Mouse (Mus musculus) kidney, embryonic 15.5 days (tissue): ENCODE measurements at regions not wholly inside any gene's neighbourhood (a gene's known extent, or its start where the extent isn't known, plus 50 kb on each side); places are given as distances from the start of the nearest gene placed in this dataset.

ENCODE experiments used
- ATAC-seq: fragments of 200-750 bp; cut with Nextera tagmentation; replicated peaks from 2 replicates; pipeline ENCODE4 v1.8.0; 2017; ENCODE audit warnings: moderate TSS enrichment; ENCODE audit not compliant: low FRiP score
- H3K27ac ChIP-seq: fragments of 300-500 bp; sonication (generic); 2 replicates; pipeline ENCODE4 v1.5.1; 2015; ENCODE audit warnings: mild to moderate bottlenecking, inconsistent platforms
- H3K27me3 ChIP-seq: fragments of 300-500 bp; sonication (generic); 2 replicates; pipeline ENCODE4 v1.6.1; 2015; ENCODE audit warnings: inconsistent platforms
- H3K36me3 ChIP-seq: fragments of 300-500 bp; sonication (generic); 2 replicates; pipeline ENCODE4 v1.6.1; 2015; ENCODE audit warnings: inconsistent platforms
- H3K4me1 ChIP-seq: fragments of 300-500 bp; sonication (generic); 2 replicates; pipeline ENCODE4 v1.6.1; 2015; ENCODE audit warnings: inconsistent platforms
- H3K4me2 ChIP-seq: fragments of 300-500 bp; sonication (generic); 2 replicates; pipeline ENCODE4 v1.6.1; 2015; ENCODE audit warnings: moderate library complexity, mild to moderate bottlenecking, inconsistent platforms
- H3K4me3 ChIP-seq: fragments of 300-500 bp; sonication (generic); replicated peaks from 2 replicates; pipeline ENCODE4 v1.5.1; 2015; ENCODE audit warnings: mild to moderate bottlenecking, inconsistent platforms
- H3K9ac ChIP-seq: fragments of 300-500 bp; sonication (generic); 2 replicates; pipeline ENCODE4 v1.6.1; 2015; ENCODE audit warnings: mild to moderate bottlenecking, inconsistent platforms
- H3K9me3 ChIP-seq: fragments of 300-500 bp; sonication (generic); replicated peaks from 2 replicates; pipeline ENCODE4 v1.6.1; 2016; ENCODE audit warnings: inconsistent platforms
- WGBS: fragments of 180-500 bp; shearing (Covaris S2); methylation state at CpG from one replicate; pipeline ENCODE4 v1.1.7; 2015; ENCODE audit warnings: mixed read lengths; 5-methylcytosine and 5-hydroxymethylcytosine counted together

DNA sequence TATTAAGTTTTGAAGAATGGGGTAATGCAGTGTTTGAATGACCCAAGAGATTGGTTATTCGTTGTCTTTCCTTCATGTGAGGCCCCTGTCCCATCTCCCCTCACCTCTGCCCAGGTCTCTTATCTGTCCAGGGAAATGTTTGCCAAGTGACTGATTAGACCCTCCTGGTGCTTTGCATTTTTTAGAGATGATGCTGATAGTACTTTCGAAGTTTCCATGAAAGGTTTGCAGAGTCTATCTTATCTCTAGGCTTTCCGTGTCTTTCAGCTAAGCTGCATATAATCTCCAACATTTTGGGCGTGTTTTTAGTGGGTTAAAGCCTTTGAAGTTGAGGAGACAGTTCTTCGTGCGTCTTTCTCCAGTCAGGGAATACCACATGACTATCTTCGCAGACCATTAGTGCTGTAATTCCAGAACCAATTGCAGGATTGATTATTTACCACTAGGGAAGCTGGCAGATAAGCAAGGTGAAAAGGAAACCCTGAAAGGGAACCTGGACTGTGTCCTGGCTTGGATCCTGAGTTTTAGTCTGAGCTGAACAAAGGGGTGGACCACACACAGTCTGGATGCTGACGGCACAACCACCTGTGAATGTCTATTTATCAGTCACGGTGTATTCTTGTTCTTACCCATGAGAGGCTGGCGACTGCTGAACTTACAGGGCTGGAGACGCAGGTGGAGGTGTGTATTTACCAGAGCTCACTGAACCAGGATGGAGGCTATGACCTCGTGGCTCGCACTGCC lies 180.9 kb downstream of the Tmx1 start:
- Histone ChIP-seq H3K9ac (no peak overlapping the region), H3K9me3 (no peaks in the 10 kb centered on the region), H3K4me2 (no peak overlapping the region), H3K36me3 (no peaks in the 10 kb centered on the region), H3K4me3 (no peak overlapping the region), H3K4me1 (0 out of 2 replicates have a peak, but pooled peaks cover 5% of the 10 kb centered on the region), H3K27ac (no peak overlapping the region), H3K27me3 (peaks cover 2% of the 10 kb centered on the region; the same call in 1 of the 2 replicates)
- ATAC-seq: no peak
- 39% methylated on average over 13 of the region's 13 CpGs for WGBS

DNA sequence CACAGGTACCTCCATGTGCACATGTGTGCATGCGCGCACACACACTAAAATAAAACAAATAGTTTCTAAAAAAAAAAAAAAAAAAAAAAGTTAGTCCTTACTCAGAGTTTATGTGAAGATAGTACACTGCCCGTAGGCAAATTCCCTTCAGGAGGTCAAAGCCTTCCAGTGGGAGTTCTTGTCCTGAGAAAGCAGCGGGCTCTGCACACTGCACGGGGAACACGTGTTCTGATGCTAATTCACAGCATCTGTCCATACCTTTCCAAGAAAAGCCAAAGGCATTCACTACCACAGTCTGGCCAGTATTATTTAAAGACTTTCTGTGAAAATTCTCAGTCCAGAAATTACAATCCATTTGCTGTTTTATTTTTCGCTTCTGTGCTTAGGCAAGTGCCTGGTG lies 183.1 kb downstream of the Tmx1 start:
- Histone ChIP-seq H3K4me2 (no peak overlapping the region), H3K9ac (no peak overlapping the region), H3K9me3 (no peaks in the 10 kb centered on the region), H3K4me1 (0 out of 2 replicates have a peak, but pooled peaks cover 5% of the 10 kb centered on the region), H3K27ac (no peak overlapping the region), H3K27me3 (peaks cover 2% of the 10 kb centered on the region; the same call in 1 of the 2 replicates), H3K4me3 (no peak overlapping the region), H3K36me3 (no peaks in the 10 kb centered on the region)
- ATAC-seq: no peak
- WGBS: 91% methylated on average over 7 of the region's 7 CpGs

DNA sequence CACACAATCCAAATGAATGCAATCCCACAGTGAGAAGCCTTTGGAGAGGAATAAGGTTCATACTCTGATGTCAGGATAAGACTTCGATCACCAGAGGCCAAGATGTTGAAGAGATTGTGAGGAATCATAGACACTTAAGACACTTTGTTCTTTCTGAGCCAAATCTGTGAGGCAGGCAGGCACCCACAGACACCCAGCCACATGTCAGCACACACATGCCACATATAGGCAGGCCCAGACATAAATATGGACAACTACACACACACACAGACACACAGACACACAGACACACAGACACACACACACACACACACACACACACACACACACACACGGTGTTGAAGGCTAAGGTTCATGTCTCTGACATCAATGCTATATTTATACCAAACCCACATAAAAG lies 185.1 kb upstream of the Frmd6 start:
- Histone ChIP-seq H3K4me2 (no peak overlapping the region), H3K27me3 (no peaks in the 10 kb centered on the region), H3K36me3 (no peaks in the 10 kb centered on the region), H3K27ac (no peak overlapping the region), H3K4me1 (no peaks in the 10 kb centered on the region), H3K9ac (no peak overlapping the region), H3K9me3 (no peaks in the 10 kb centered on the region), H3K4me3 (no peak overlapping the region)
- 86% methylated on average over 2 of the region's 2 CpGs for WGBS
- no peak for ATAC-seq

DNA sequence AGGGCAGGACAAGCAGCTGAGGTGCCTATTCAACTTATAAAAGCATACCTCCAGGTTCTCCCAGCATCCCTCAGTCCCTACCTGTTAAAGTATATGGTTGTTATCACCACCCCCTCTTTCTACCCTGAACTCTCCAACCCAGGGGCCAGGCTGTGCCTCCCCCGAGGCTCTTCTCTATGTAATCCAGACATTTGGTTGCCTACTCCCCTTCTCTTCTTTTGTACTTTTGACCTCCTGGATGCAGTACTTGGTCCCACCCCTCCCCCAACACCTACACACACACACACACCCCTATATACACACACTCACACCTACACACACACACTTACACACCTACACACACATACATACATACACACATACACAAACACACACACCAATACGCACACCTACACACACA lies 180.4 kb upstream of the Frmd6 start:
- no peak for ATAC-seq
- H3K27me3 ChIP-seq: no peaks in the 10 kb centered on the region
- H3K9ac ChIP-seq: no peak overlapping the region
- H3K27ac ChIP-seq: no peak overlapping the region
- no peaks in the 10 kb centered on the region for H3K9me3 ChIP-seq
- H3K4me2 ChIP-seq: no peak overlapping the region
- WGBS: 78% methylated on average over 2 of the region's 2 CpGs
- H3K36me3 ChIP-seq: no peaks in the 10 kb centered on the region
- no peaks in the 10 kb centered on the region for H3K4me1 ChIP-seq
- no peak overlapping the region for H3K4me3 ChIP-seq

DNA sequence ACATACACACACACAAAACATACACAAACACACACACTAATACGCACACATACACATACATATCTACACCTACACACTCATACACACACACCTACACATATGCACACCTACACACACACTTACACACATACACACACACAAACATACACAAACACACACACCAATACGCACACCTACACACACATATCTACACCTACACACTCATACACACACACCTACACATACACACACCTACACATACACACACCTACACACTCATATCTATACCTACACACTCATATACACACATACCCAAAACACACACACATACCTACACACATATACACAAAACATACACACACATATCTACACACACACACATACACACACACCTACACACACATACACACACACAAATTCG lies 179.9 kb upstream of the Frmd6 start:
- Histone ChIP-seq H3K4me3 (no peak overlapping the region), H3K27me3 (no peaks in the 10 kb centered on the region), H3K9me3 (no peaks in the 10 kb centered on the region), H3K9ac (no peak overlapping the region), H3K4me1 (no peaks in the 10 kb centered on the region), H3K36me3 (no peaks in the 10 kb centered on the region), H3K4me2 (no peak overlapping the region), H3K27ac (no peak overlapping the region)
- no peak for ATAC-seq
- WGBS: 66% methylated on average over 3 of the region's 3 CpGs

DNA sequence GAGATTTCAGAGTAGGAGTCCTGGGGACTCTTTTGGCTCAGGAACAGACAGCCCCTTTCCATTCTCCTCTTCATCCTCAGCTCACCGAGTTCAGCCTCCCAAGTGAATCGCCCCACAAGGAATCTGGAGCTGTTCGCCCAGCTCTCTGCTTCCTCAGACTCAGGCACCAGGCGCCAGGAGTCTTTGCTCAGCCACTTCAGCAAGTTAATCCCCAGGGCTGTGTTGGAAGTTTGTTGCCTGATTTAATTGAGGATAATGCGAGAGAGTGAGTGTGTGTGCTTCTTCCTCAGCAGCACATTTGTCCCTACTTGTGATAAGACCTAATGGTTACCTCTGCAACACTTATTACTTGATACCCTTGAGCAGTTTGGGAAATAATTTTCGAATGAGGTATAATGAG lies 177.8 kb upstream of the Frmd6 start:
- H3K27ac ChIP-seq: no peak overlapping the region
- no peaks in the 10 kb centered on the region for H3K9me3 ChIP-seq
- H3K4me1 ChIP-seq: no peaks in the 10 kb centered on the region
- no peaks in the 10 kb centered on the region for H3K36me3 ChIP-seq
- ATAC-seq: no peak
- no peaks in the 10 kb centered on the region for H3K27me3 ChIP-seq
- WGBS: 55% methylated on average over 6 of the region's 6 CpGs
- H3K9ac ChIP-seq: no peak overlapping the region
- H3K4me3 ChIP-seq: no peak overlapping the region
- no peak overlapping the region for H3K4me2 ChIP-seq

DNA sequence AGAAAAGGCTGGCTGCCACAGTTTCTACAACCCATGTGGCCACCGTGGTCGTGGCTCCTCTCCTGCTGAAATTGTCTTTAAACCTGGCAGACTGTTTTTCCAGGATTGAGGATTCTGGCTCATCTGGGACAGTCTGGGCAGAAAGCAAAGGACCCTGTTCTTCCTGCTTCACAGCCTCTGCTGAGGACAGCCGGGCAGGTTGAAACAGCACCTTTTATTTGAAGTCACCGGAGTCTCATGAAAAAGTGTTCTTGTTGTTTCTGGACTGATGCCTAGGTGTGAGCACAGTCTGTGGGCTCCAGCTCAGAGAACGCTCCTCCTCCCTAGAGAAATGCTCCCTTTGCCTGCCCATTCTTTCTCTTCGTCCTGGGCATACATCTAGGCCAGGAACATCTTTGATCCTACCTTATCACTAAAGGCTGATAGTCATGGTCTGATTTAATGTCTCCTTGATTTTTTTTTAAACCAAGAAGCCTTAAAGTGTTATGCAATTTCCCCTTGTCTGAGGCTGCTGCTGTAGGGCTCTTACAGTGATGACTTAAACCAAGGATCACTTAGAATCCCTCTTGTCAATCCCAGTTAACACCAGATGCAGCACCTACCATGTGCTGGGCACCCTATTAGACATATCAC lies 177.0 kb upstream of the Frmd6 start:
- Histone ChIP-seq H3K27ac (no peak overlapping the region), H3K27me3 (no peaks in the 10 kb centered on the region), H3K36me3 (no peaks in the 10 kb centered on the region), H3K4me1 (no peaks in the 10 kb centered on the region), H3K9me3 (no peaks in the 10 kb centered on the region), H3K9ac (no peak overlapping the region), H3K4me2 (no peak overlapping the region), H3K4me3 (no peak overlapping the region)
- no peak for ATAC-seq
- WGBS: 62% methylated on average over 6 of the region's 6 CpGs

DNA sequence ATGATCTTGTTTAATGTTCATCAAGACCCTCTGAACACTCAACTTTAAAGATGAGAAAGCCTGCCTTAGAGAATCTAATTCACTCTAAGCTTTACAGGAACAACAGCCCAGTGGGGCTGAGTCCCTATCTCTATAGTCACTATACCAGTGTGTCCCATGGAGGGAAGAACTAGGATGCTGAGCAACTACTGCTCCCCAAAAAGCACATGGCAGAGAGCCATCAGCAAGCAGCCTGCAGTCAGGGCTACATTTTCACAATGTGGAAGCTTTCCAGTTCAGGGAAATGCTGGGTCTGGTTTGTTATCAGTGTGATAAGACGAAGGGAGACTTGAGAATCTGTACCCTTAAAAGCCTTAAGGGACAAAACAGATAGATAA lies 176.5 kb upstream of the Frmd6 start:
- ATAC-seq: no peak
- H3K4me2 ChIP-seq: no peak overlapping the region

DNA sequence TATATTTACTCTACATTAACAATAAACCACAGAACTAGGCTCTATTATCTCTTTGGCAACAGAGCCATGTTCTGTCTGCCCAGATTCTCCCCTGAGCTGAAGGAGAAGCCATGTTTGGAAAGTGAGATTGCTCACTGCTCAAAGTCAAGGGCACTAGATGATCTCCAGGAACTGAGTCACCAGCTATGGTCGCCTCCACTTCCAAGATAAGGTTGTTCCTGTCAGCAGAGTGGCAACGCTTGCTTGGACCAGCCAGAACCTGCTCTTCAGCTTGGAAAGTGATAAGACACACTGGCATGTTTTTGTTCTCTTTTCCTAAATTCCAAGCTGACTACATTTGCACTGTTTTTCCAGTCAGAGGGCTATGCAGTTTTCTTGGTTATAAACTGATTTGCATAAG lies 175.6 kb upstream of the Frmd6 start:
- ATAC-seq: no peak
- WGBS: 66% methylated on average over 2 of the region's 2 CpGs
- Histone ChIP-seq H3K4me1 (no peaks in the 10 kb centered on the region), H3K27me3 (no peaks in the 10 kb centered on the region), H3K9ac (no peak overlapping the region), H3K9me3 (no peaks in the 10 kb centered on the region), H3K4me3 (no peak overlapping the region), H3K27ac (no peak overlapping the region), H3K36me3 (no peaks in the 10 kb centered on the region), H3K4me2 (no peak overlapping the region)

More for the DNA sequence above, 176.5 kb upstream of the Frmd6 start:
- Histone ChIP-seq H3K4me1 (no peaks in the 10 kb centered on the region), H3K9me3 (no peaks in the 10 kb centered on the region), H3K27me3 (no peaks in the 10 kb centered on the region), H3K4me3 (no peak overlapping the region), H3K27ac (no peak overlapping the region), H3K36me3 (no peaks in the 10 kb centered on the region), H3K9ac (no peak overlapping the region)
- WGBS: 71% methylated on average over 1 of the region's 1 CpGs

DNA sequence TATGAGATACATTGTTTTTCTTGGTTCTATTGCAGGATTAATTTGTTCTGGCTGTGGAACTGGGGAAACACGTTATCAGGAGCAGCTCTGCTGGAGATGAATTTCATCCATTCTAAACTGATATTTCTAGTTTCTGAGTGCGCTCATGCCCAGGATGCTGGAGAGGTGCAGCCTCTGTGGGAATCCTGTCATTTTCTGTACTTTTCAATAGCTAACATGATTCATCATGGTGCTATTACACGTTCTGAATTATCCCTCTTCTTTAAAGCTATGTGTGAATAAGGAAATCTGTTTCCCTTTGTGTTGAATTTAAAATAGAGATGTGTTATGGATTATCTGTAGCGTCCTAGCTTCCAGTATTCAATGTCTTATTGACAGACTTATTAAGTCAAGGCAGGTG lies 174.8 kb upstream of the Frmd6 start:
- H3K4me3 ChIP-seq: no peak overlapping the region
- H3K27ac ChIP-seq: no peak overlapping the region
- H3K4me1 ChIP-seq: no peaks in the 10 kb centered on the region
- H3K27me3 ChIP-seq: no peaks in the 10 kb centered on the region
- ATAC-seq: no peak
- no peak overlapping the region for H3K4me2 ChIP-seq
- H3K9me3 ChIP-seq: no peaks in the 10 kb centered on the region
- H3K9ac ChIP-seq: no peak overlapping the region
- H3K36me3 ChIP-seq: no peaks in the 10 kb centered on the region
- 82% methylated on average over 4 of the region's 4 CpGs for WGBS

DNA sequence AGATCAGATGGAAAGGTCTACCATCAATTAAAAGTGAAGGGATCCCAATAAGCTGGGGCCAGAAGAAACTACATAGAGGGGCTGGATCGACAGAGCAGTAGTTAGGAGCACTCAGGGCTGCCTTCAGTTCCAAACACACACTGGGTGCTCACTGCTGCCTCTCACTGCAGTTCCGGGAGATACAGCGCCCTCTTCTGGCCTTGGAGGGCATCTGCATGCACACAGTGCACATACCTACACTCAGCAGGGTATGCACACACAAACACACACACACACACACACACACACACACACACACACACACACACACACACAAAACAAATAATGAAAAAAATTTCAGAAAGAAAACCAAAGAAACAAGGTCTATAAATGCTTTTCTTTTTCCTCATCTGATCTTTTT lies 172.6 kb upstream of the Frmd6 start:
- H3K4me1 ChIP-seq: peaks cover 2% of the 10 kb centered on the region; the same call in 1 of the 2 replicates
- H3K4me2 ChIP-seq: no peak overlapping the region
- H3K4me3 ChIP-seq: no peak overlapping the region
- H3K27ac ChIP-seq: no peak overlapping the region
- no peak overlapping the region for H3K9ac ChIP-seq
- H3K36me3 ChIP-seq: no peaks in the 10 kb centered on the region
- no peaks in the 10 kb centered on the region for H3K27me3 ChIP-seq
- no peak for ATAC-seq
- H3K9me3 ChIP-seq: no peaks in the 10 kb centered on the region
- WGBS: 89% methylated on average over 3 of the region's 3 CpGs

DNA sequence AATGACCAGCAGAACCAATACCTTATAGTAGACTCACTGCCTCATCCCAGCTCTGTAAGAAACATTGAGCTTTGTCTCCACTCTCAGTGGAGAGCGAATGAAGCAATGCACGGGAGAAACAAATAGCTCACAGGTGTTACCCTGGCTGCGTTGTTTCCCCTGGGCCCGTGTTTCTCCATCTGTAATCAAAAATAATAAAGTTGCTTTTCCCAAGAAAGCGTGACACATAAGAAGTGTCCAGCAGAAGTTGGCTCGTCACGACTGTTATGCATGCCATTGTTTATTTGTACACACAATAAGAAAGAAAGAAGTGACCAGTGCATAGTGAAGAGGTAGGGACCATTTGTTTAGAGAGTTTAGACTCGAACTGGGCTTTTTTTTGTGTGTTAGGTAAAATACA lies 171.3 kb upstream of the Frmd6 start:
- H3K9ac ChIP-seq: no peak overlapping the region
- no peak for ATAC-seq
- 83% methylated on average over 8 of the region's 8 CpGs for WGBS

DNA sequence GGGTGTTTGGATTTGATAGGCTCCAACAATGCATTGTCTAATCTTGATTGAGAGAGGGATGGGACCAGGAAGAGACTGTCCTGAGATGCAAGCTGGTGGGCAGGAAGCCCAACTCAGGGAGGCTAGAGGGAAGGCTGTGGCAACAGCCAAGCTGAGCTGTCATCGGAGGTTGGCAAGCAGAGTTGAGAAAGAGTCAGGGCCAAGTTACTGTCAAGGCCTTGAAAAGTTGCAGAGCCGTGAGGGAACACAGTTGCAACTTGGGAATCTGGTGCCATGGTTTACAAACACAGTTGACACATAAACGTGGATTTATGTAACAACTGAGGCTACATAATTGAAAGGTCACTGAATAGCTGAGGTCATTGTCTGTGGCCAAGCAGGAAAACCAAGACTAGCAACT lies 170.8 kb upstream of the Frmd6 start:
- Histone ChIP-seq H3K4me1 (peaks cover 2% of the 10 kb centered on the region; the same call in 1 of the 2 replicates), H3K9ac (no peak overlapping the region), H3K4me3 (no peak overlapping the region), H3K27ac (no peak overlapping the region), H3K27me3 (no peaks in the 10 kb centered on the region), H3K9me3 (no peaks in the 10 kb centered on the region), H3K36me3 (no peaks in the 10 kb centered on the region), H3K4me2 (no peak overlapping the region)
- no peak for ATAC-seq
- 64% methylated on average over 3 of the region's 3 CpGs for WGBS

More for the DNA sequence above, 171.3 kb upstream of the Frmd6 start:
- Histone ChIP-seq H3K9me3 (no peaks in the 10 kb centered on the region), H3K27ac (no peak overlapping the region), H3K4me1 (peaks cover 2% of the 10 kb centered on the region; the same call in 1 of the 2 replicates), H3K36me3 (no peaks in the 10 kb centered on the region), H3K4me2 (no peak overlapping the region), H3K27me3 (no peaks in the 10 kb centered on the region), H3K4me3 (no peak overlapping the region)
